Mouse (Mus musculus) bone marrow, adult 2 months (tissue): ENCODE measurements around the gene Aatk. TPM values are rescaled to one million over a fixed set of nuclear protein-coding genes. Genes with fewer than 3 reads are reported as not detected.

Source experiments
- H3K27ac ChIP-seq: fragments of 200-500 bp; 2 replicates; pipeline ENCODE4 v1.5.1; 2012; ENCODE audit warnings: low read depth, mild to moderate bottlenecking, control low read depth, inconsistent platforms, low read length; ENCODE audit not compliant: control insufficient read depth, poor library complexity, insufficient read depth
- H3K4me1 ChIP-seq: fragments of 200-500 bp; 2 replicates; pipeline ENCODE4 v1.6.1; 2011; ENCODE audit warnings: low read length; ENCODE audit not compliant: control insufficient read depth, insufficient read depth
- H3K4me3 ChIP-seq: fragments of 200-500 bp; replicated peaks from 2 replicates; pipeline ENCODE3; 2011; ENCODE audit warnings: mild to moderate bottlenecking, low read depth, low read length, control low read depth; ENCODE audit not compliant: control insufficient read depth
- CTCF ChIP-seq: fragments of 200-500 bp; IDR thresholded peaks from 2 replicates; pipeline ENCODE4 v1.5.1; 2011; ENCODE audit warnings: low read length, control low read depth; ENCODE audit not compliant: control insufficient read depth, insufficient read depth
- POLR2A ChIP-seq: fragments of 200-500 bp; IDR thresholded peaks from 2 replicates; pipeline ENCODE4 v1.6.1; 2011; ENCODE audit warnings: low read depth, mild to moderate bottlenecking, control low read depth, low read length, borderline replicate concordance; ENCODE audit not compliant: control insufficient read depth
- WGBS: fragments of 180-500 bp; shearing (Covaris S2); methylation state at CpG from one replicate; pipeline ENCODE4 v1.1.7; 2018; 5-methylcytosine and 5-hydroxymethylcytosine counted together
- polyA plus RNA-seq: library from polyadenylated mRNA; stranded (reverse); fragments of >200 nt; gene quantifications from 2 replicates; pipeline ENCODE4 v1.2.4, GENCODE M21; 2011; ENCODE audit warnings: low replicate concordance; ENCODE audit not compliant: missing spikeins, insufficient read depth, insufficient read length

Gene Aatk
- polyA plus RNA-seq, 1 experiment: 15.7 TPM

- 45% methylated on average over 13 of the region's 13 CpGs for WGBS
- H3K4me3 ChIP-seq: no peak overlapping the region
- no peak; the same call in 1 of the 2 replicates for TF ChIP-seq POLR2A
- TF ChIP-seq CTCF: no peak
- peak overlapping the region; percentile 93 for H3K27ac ChIP-seq
- peaks cover 9% of the 10 kb centered on the region for H3K4me1 ChIP-seq
These were observed 17.2 kb upstream of the Aatk start for GRCm38 (mm10) chr11:120064006-120064667.

- peak overlapping the region; percentile 67 for H3K27ac ChIP-seq
- TF ChIP-seq CTCF (no peak), POLR2A (no peak)
- 56% methylated on average over 5 of the region's 5 CpGs for WGBS
- H3K4me3 ChIP-seq: no peak overlapping the region
- peaks cover 9% of the 10 kb centered on the region for H3K4me1 ChIP-seq
These were observed 16.4 kb upstream of the Aatk start for GRCm38 (mm10) chr11:120063326-120063725.

GRCm38 (mm10) chr11:120060634-120061033, 13.7 kb upstream of the Aatk start:
- H3K27ac ChIP-seq: no peak overlapping the region
- TF ChIP-seq CTCF (no peak), POLR2A (no peak)
- H3K4me3 ChIP-seq: no peak overlapping the region
- 72% methylated on average over 8 of the region's 8 CpGs for WGBS
- peaks cover 9% of the 10 kb centered on the region for H3K4me1 ChIP-seq

GRCm38 (mm10) chr11:120055953-120056732, 9.2 kb upstream of the Aatk start:
- no peak overlapping the region for H3K27ac ChIP-seq
- 83% methylated on average over 12 of the region's 12 CpGs for WGBS
- no peak for TF ChIP-seq POLR2A
- TF ChIP-seq CTCF: no peak
- no peak overlapping the region for H3K4me3 ChIP-seq
- H3K4me1 ChIP-seq: no peaks in the 10 kb centered on the region; the same call in 1 of the 2 replicates

- 87% methylated on average over 4 of the region's 4 CpGs for WGBS
- no peak overlapping the region for H3K27ac ChIP-seq
- no peak overlapping the region for H3K4me3 ChIP-seq
- no peak for TF ChIP-seq POLR2A
- TF ChIP-seq CTCF: no peak
- H3K4me1 ChIP-seq: no peaks in the 10 kb centered on the region; the same call in 1 of the 2 replicates
These were observed 6.9 kb upstream of the Aatk start for GRCm38 (mm10) chr11:120053846-120054245.

GRCm38 (mm10) chr11:120052274-120052673, 5.3 kb upstream of the Aatk start:
- no peak for TF ChIP-seq CTCF
- TF ChIP-seq POLR2A: no peak
- no peak overlapping the region for H3K4me3 ChIP-seq
- WGBS: 72% methylated on average over 9 of the region's 9 CpGs
- no peak overlapping the region for H3K27ac ChIP-seq
- no peaks in the 10 kb centered on the region; the same call in 1 of the 2 replicates for H3K4me1 ChIP-seq

- 56% methylated on average over 14 of the region's 14 CpGs for WGBS
- peak overlapping the region; percentile 15; the same call in 1 of the 2 replicates for H3K27ac ChIP-seq
- no peak overlapping the region for H3K4me3 ChIP-seq
- H3K4me1 ChIP-seq: no peaks in the 10 kb centered on the region; the same call in 1 of the 2 replicates
- TF ChIP-seq CTCF (no peak), POLR2A (no peak)
These were observed 4.3 kb upstream of the Aatk start for GRCm38 (mm10) chr11:120051124-120051811.

- 77% methylated on average over 8 of the region's 8 CpGs for WGBS
- Histone ChIP-seq H3K27ac (no peak overlapping the region), H3K4me3 (no peak overlapping the region), H3K4me1 (no peaks in the 10 kb centered on the region; the same call in 1 of the 2 replicates)
- TF ChIP-seq CTCF: no peak
- no peak for TF ChIP-seq POLR2A
These were observed 2.1 kb upstream of the Aatk start for GRCm38 (mm10) chr11:120049067-120049466.
